Mouse (Mus musculus) spleen, adult 2 months (tissue): ENCODE data around the gene Tgif2.

Source experiments
- CTCF ChIP-seq: fragments of 200-500 bp; IDR thresholded peaks from 2 replicates; pipeline ENCODE4 v1.5.1; 2011; ENCODE audit warnings: mild to moderate bottlenecking, inconsistent platforms; ENCODE audit not compliant: insufficient read depth, insufficient read length, insufficient replicate concordance; ENCODE audit errors: extremely low read depth
- POLR2A ChIP-seq: fragments of 200-500 bp; IDR thresholded peaks from 2 replicates; pipeline ENCODE4 v1.6.1; 2011; ENCODE audit warnings: low read depth, low read length, inconsistent platforms

DNA sequence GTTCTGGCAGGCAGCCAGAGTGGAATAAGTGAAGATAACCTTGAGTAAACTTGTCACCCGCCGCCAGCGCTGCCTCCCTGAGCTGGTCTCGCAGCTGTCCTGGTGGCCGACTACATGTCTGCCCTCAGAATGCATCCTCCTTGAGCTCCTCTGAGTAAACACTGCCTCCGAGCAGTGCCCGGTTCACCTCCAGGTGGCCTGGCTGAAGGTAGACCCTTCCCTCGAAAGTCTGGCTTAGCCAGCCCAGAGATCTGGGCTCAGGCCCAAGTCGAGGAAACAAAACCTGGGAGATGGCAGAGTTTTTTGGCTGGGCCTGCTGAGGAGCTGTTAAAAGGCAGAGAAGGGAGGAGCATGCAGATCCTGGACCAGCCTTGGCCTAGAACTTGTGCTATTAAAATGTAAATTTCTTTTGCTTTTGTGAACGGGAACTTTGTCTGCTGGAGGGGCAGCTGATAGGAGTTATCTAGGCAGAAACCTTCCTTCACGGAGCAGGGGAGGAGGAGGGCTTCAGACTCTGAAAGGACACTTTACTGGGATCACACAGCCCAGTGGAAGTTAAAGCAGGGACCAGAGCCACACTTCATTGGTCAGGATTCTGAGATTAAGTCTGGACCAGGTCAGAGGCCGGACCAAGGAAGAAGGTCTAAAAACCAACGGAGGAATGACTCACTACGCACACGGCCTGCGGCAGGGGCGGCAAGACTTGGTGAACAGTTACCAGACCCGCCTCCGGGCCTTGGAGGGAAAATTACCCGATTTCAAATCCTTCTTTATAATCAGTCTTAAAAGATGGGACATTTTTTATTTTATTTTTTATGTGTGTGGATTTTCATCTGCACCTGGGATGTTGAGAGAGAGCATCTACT, 2.3 kb downstream of the Tgif2 start:
- TF ChIP-seq POLR2A, result no peak
- TF ChIP-seq CTCF, result no peak
